Mouse (Mus musculus): Measurements from ENCODE around the gene Rbm12. TPM values are rescaled to one million over a fixed set of nuclear protein-coding genes. Genes with fewer than 3 reads are reported as not detected.
A peak's percentile ranks its signal among the peaks of the same experiment; 100 is the strongest.

Gene Rbm12
- 3.6 and 10.6 TPM in 2 replicates for polyA plus RNA-seq (2012; rRNA removed)

DNA sequence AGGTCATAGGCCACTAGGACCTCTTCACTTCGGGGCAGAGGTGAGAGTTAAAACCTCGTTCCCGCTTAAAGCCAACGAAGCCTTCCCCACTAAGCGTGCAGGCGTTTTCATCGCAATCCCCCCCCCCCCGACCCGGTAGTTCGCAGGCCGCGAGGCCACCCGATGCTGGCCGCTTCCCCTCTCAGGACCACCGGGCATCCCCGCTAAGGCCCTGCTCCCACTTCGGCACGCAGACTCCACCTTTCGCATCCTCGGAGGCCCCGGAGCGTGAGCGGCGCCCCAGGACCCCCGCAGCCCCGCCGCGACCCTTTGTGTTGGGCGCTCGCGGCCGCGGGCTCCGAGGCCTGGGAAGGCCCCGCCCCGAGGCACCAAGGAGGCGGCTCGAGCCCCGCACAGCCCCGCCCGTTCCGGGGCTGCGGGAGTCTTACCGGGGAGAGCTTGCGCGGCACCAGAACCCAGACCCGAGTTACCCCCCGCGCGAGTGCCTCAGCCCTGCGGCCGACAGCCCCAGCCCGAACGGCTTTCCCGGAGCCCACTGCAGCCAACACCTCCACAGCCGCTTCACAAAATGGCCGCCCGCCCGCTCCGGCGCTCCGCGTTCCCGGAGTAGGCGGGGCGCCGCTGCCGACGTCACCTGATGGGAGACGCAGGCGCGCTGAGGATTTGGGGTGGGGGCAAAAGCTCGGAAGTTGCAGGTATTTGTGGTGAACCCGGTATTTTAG, at the start of gene Rbm12, which contains the start of gene Cpne1:
TSS of gene Rbm12 (minus strand) at position 621 of the 722 bp plus-strand sequence.
TSS of gene Cpne1 (minus strand) at position 608 of the 722 bp plus-strand sequence.
- WGBS = under 1% methylated on average over 73 of the region's 74 CpGs
- peak within 1 kb of the TSS; percentile 91 for H3K4me3 ChIP-seq (ENCODE audit: low read depth, low read length)
- 0 out of 2 replicates have a peak, but pooled peaks cover 2% of the 10 kb centered on the region for H3K4me1 ChIP-seq (ENCODE audit: control insufficient read depth, insufficient read depth, insufficient read length, low read length)
- H3K27me3 ChIP-seq (ENCODE audit: control insufficient read depth, insufficient read depth, low read length) = no peaks in the 10 kb centered on the region
- TF ChIP-seq POLR2A (IDR thresholded peaks at IDR 0.05; ENCODE audit: low read depth, low read length) (peak; percentile 46; the same call in 1 of the 2 replicates), CTCF (IDR thresholded peaks at IDR 0.05; ENCODE audit: extremely low read depth, insufficient read length, insufficient replicate concordance, low read depth, low read length) (no peak)
- peak within 1 kb of the TSS; percentile 80 for H3K27ac ChIP-seq (ENCODE audit: insufficient read depth, low read depth, low read length)
- H3K36me3 ChIP-seq (ENCODE audit: control insufficient read depth, insufficient read depth, low read length) = no peaks in the 10 kb centered on the region

DNA sequence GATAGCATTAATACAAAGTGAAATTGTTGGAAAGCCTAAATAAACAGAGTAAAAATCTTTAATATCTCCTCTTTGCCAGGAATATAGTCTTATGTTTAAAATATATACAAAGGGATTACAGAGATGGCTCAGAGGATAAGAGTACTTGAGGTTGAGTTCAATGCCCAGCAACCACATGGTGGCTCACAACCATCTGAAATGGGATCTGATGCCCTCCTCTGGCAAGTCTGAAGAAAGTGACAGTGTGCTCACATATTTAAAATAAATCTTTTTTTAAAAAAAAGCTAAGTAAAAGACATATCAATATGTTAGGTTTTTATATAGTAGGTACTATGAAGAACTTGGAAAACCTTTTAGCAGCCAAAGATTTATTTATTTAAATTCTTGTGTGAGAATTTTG, 39.8 kb upstream of the Rbm12 start:
- Histone ChIP-seq H3K4me1 (ENCODE audit: control insufficient read depth, insufficient read depth, insufficient read length, low read length) (no peaks in the 10 kb centered on the region), H3K36me3 (ENCODE audit: control insufficient read depth, insufficient read depth, low read length) (peaks cover 57% of the 10 kb centered on the region), H3K4me3 (ENCODE audit: low read depth, low read length) (no peak overlapping the region), H3K27ac (ENCODE audit: insufficient read depth, low read depth, low read length) (no peak overlapping the region), H3K27me3 (ENCODE audit: control insufficient read depth, insufficient read depth, low read length) (no peaks in the 10 kb centered on the region)
- no peak for TF ChIP-seq POLR2A (IDR thresholded peaks at IDR 0.05; ENCODE audit: low read depth, low read length)
- no peak for TF ChIP-seq CTCF (IDR thresholded peaks at IDR 0.05; ENCODE audit: extremely low read depth, insufficient read length, insufficient replicate concordance, low read depth, low read length)

DNA sequence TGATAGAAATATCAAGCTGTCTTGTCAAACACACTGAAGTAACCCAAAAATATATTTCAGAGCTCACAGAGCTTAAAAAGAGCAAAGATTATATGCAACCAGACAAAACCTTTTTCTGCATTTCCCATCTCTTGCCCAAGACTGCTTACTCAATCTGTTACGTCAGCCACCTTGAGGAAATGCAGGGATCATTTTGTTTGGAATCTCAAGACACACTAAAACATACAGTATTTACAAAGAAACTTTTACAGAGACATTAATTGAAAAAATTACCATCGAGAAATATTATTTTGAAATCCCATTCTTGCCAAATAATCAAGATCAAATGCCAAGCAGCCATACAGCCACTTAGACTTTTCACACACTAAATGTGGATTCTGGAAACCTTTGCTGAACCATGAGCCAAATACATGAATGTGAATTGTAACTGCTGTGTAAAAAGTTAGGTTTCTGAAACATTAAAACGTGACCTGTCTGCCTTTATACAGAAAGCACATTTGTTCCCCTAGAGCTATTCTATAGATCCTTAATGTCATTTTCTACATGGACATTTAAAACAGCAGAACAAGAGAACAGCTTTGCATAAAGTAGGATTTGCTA, 35.6 kb upstream of the Rbm12 start:
- Histone ChIP-seq H3K27me3 (ENCODE audit: control insufficient read depth, insufficient read depth, low read length) (no peaks in the 10 kb centered on the region), H3K4me1 (ENCODE audit: control insufficient read depth, insufficient read depth, insufficient read length, low read length) (no peaks in the 10 kb centered on the region), H3K36me3 (ENCODE audit: control insufficient read depth, insufficient read depth, low read length) (peaks cover 36% of the 10 kb centered on the region), H3K27ac (ENCODE audit: insufficient read depth, low read depth, low read length) (no peak overlapping the region), H3K4me3 (ENCODE audit: low read depth, low read length) (no peak overlapping the region)
- WGBS = 74% methylated on average over 3 of the region's 3 CpGs
- TF ChIP-seq POLR2A (IDR thresholded peaks at IDR 0.05; ENCODE audit: low read depth, low read length) (no peak), CTCF (IDR thresholded peaks at IDR 0.05; ENCODE audit: extremely low read depth, insufficient read length, insufficient replicate concordance, low read depth, low read length) (no peak)

DNA sequence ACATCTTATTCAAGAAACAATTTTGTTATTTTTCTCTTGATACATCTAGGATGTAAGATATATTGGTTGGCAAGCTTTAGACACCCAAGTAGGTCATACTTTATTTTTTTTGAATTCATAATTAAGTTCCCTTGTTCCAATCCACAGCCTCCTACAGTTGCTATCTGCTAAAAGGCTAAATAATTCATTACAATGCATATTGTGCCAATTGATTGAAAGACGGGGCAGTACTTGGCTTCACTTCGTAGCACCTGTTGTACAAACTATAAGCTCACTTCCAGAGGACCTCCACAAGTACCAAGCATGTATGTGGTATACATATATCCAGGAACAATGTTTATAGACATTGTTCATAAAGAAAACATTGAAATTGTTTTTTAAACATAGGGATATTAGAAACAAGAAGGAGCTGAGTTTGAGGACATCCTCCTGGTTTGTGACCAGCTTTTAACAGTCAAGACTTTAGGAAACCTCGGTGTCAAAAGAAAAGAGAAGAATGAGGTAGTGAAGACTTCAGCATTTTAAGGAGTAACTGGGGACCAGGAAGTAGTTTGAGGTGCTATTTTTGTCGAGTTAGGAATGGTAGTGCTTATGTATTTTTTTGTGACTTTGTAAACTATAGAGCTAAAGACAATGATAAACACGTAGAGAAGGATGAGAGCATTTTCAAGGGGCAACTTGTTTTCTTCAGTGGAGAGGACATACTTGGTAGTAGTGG, 34.7 kb upstream of the Rbm12 start:
- TF ChIP-seq CTCF (IDR thresholded peaks at IDR 0.05; ENCODE audit: extremely low read depth, insufficient read length, insufficient replicate concordance, low read depth, low read length) = no peak
- TF ChIP-seq POLR2A (IDR thresholded peaks at IDR 0.05; ENCODE audit: low read depth, low read length) = no peak
- H3K27ac ChIP-seq (ENCODE audit: insufficient read depth, low read depth, low read length) = no peak overlapping the region
- no peak overlapping the region for H3K4me3 ChIP-seq (ENCODE audit: low read depth, low read length)
- peaks cover 35% of the 10 kb centered on the region for H3K36me3 ChIP-seq (ENCODE audit: control insufficient read depth, insufficient read depth, low read length)
- no peaks in the 10 kb centered on the region for H3K4me1 ChIP-seq (ENCODE audit: control insufficient read depth, insufficient read depth, insufficient read length, low read length)
- no peaks in the 10 kb centered on the region for H3K27me3 ChIP-seq (ENCODE audit: control insufficient read depth, insufficient read depth, low read length)
- 39% methylated on average over 5 of the region's 5 CpGs for WGBS

DNA sequence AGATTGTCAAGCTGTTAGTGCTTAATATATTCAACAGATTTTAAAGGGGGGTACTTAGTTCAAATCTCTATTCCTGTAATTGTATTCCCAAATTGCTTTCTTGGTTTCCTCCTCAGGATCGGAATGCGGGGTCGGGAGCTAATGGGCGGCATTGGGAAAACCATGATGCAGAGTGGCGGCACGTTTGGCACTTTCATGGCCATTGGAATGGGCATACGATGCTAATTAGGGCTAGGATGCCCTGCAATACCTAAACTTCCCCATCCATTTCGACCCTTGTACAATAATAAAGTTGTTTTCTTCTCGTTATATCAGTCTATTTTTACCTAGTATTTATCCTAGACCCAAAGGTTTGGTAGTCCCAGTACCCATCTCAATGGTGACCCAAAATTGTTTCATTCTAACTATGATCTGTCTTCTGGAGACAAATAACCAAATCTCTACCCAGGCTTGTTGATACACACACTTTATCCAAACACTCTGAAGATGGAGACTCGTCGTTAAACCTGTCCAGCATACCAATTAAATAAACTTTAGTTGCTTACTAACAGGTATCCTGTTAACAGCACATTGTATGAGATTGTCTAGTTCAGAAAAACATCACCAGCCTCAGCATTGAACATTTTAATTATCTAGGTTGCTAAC, 33.8 kb upstream of the Rbm12 start:
- TF ChIP-seq CTCF (IDR thresholded peaks at IDR 0.05; ENCODE audit: extremely low read depth, insufficient read length, insufficient replicate concordance, low read depth, low read length) (no peak), POLR2A (IDR thresholded peaks at IDR 0.05; ENCODE audit: low read depth, low read length) (no peak)
- Histone ChIP-seq H3K4me3 (ENCODE audit: low read depth, low read length) (no peak overlapping the region), H3K36me3 (ENCODE audit: control insufficient read depth, insufficient read depth, low read length) (peaks cover 34% of the 10 kb centered on the region), H3K27ac (ENCODE audit: insufficient read depth, low read depth, low read length) (no peak overlapping the region), H3K4me1 (ENCODE audit: control insufficient read depth, insufficient read depth, insufficient read length, low read length) (no peaks in the 10 kb centered on the region), H3K27me3 (ENCODE audit: control insufficient read depth, insufficient read depth, low read length) (no peaks in the 10 kb centered on the region)
- WGBS = 51% methylated on average over 11 of the region's 11 CpGs

DNA sequence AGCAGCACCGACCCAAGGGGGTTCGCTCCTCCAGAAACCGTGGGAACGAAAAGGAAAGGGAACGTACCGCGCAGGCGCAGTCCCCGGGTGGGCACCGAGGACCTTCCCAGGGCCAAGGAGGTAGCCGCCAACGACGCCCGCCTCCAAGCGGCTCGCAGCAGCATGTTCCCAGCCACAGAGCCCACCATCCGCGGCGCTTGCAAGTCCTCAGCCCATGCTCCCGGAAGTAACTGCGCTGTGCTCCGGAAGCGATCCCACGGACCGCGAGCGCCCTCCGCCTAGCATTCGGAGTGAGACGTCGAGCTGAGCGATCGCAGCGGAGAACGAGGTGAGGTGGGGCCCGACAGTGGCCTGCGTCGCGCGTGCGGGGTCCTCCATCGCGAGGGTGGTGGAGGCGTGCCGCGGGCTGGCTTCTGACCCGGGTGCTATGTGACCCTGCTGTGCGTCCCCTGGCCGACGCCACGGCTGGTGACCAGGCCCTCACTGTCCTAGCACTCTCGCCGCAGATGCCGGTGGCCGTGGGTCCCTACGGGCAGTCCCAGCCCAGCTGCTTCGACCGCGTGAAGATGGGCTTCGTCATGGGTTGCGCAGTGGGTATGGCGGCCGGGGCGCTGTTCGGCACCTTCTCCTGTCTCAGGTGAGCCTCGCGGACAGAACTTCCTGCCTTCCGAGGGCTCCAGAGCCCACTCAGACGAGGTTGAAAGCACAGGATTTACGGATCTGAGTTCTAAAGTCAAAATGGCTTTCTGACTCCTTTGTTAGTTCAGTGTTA, 32.4 kb upstream of the Rbm12 start, which contains the start of the genes Romo1 and Nfs1:
TSS of gene Romo1 (plus strand) at position 87 of the 772 bp plus-strand sequence.
TSS of gene Nfs1 (minus strand) at position 234 of the 772 bp plus-strand sequence.
- TF ChIP-seq CTCF (IDR thresholded peaks at IDR 0.05; ENCODE audit: extremely low read depth, insufficient read length, insufficient replicate concordance, low read depth, low read length) (no peak), POLR2A (IDR thresholded peaks at IDR 0.05; ENCODE audit: low read depth, low read length) (no peak; the same call in 1 of the 2 replicates)
- Histone ChIP-seq H3K4me1 (ENCODE audit: control insufficient read depth, insufficient read depth, insufficient read length, low read length) (no peaks in the 10 kb centered on the region), H3K36me3 (ENCODE audit: control insufficient read depth, insufficient read depth, low read length) (peaks cover 27% of the 10 kb centered on the region), H3K27me3 (ENCODE audit: control insufficient read depth, insufficient read depth, low read length) (no peaks in the 10 kb centered on the region), H3K4me3 (ENCODE audit: low read depth, low read length) (peak within 1 kb of the TSS; percentile 77), H3K27ac (ENCODE audit: insufficient read depth, low read depth, low read length) (peak within 1 kb of the TSS; percentile 67)
- under 1% methylated on average over 70 of the region's 70 CpGs for WGBS

Measured in small intestine, adult 2 months (tissue).